In genomic region chr8:122727412-122727811, GRCm38 (mm10) we compare ENCODE assay signal across 23 mouse cellular contexts. TPM values are rescaled to one million over a fixed set of nuclear protein-coding genes. Genes with fewer than 3 reads are reported as not detected.
DNase-seq lines count a peak whose midpoint lies in the region; ATAC-seq and TF ChIP-seq lines count a peak whose summit lies in the region.
"Had no signal": no experiment of that assay in that cellular context is flagged by ENCODE, and none has a peak within 500 bp of the region (broad histone marks: within the 10 kb centered on the region; RNA-seq: fewer than 3 reads in every experiment).

No protein-coding gene starts in this region.

- TF ChIP-seq EP300 in liver, postnatal 0 days (IDR thresholded peaks at IDR 0.05; ENCODE audit: low read depth), result no peak

- WGBS in liver, postnatal 0 days (ENCODE audit: insufficient replicate concordance), result 54% methylated on average over 5 of the region's 5 CpGs
- WGBS in liver, embryonic 11.5 days, result 67% methylated on average over 5 of the region's 5 CpGs
- 73% methylated on average over 5 of the region's 5 CpGs for WGBS in hindbrain, embryonic 13.5 days
- 67% methylated on average over 5 of the region's 5 CpGs for WGBS in heart, embryonic 12.5 days

- H3K4me1 ChIP-seq in liver, postnatal 0 days (ENCODE audit: insufficient read depth), result no peaks in the 10 kb centered on the region; the same call in none of the 2 replicates
- H3K4me1 ChIP-seq in liver, embryonic 11.5 days (replicated peaks; ENCODE audit: control insufficient read depth, insufficient read depth, low read length), result no peaks in the 10 kb centered on the region
- H3K4me1 ChIP-seq in hindbrain, embryonic 13.5 days (replicated peaks), result peaks cover 15% of the 10 kb centered on the region
- H3K4me1 ChIP-seq in heart, embryonic 12.5 days (replicated peaks), result 0 out of 2 replicates have a peak, but pooled peaks cover 23% of the 10 kb centered on the region

- no peaks in the 10 kb centered on the region for H3K9me3 ChIP-seq in liver, postnatal 0 days (ENCODE audit: low read length)
- no peaks in the 10 kb centered on the region for H3K9me3 ChIP-seq in liver, embryonic 11.5 days (ENCODE audit: control insufficient read depth, low read length)
- H3K9me3 ChIP-seq in hindbrain, embryonic 13.5 days, result no peaks in the 10 kb centered on the region
- H3K9me3 ChIP-seq in heart, embryonic 12.5 days (replicated peaks), result no peaks in the 10 kb centered on the region
- H3K9me3 ChIP-seq: embryonic facial prominence, embryonic 13.5 days; heart, embryonic 13.5 days; midbrain, embryonic 10.5 days; neural tube, embryonic 13.5 days had no signal

- no peak overlapping the region for H3K9ac ChIP-seq in liver, postnatal 0 days (replicated peaks)
- H3K9ac ChIP-seq in liver, embryonic 11.5 days (ENCODE audit: low read depth, low read length), result no peak overlapping the region
- H3K9ac ChIP-seq in hindbrain, embryonic 13.5 days, result no peak overlapping the region
- H3K9ac ChIP-seq in heart, embryonic 12.5 days, result no peak overlapping the region
- H3K9ac ChIP-seq: embryonic facial prominence, embryonic 13.5 days; heart, embryonic 13.5 days; neural tube, embryonic 13.5 days had no signal

- no peak overlapping the region for H3K4me2 ChIP-seq in liver, postnatal 0 days (ENCODE audit: low read depth, low read length)
- H3K4me2 ChIP-seq in liver, embryonic 11.5 days, result no peak overlapping the region
- H3K4me2 ChIP-seq in hindbrain, embryonic 13.5 days, result no peak overlapping the region
- no peak overlapping the region for H3K4me2 ChIP-seq in heart, embryonic 12.5 days
- H3K4me2 ChIP-seq: embryonic facial prominence, embryonic 13.5 days; heart, embryonic 13.5 days; neural tube, embryonic 13.5 days had no signal

- H3K27me3 ChIP-seq in liver, postnatal 0 days (ENCODE audit: insufficient read depth, low read length), result peaks cover 32% of the 10 kb centered on the region; the same call in 1 of the 2 replicates
- H3K27me3 ChIP-seq in liver, embryonic 11.5 days (replicated peaks; ENCODE audit: control insufficient read depth, insufficient read depth, low read length), result peaks cover 24% of the 10 kb centered on the region
- H3K27me3 ChIP-seq in hindbrain, embryonic 13.5 days, result 0 out of 2 replicates have a peak, but pooled peaks cover 3% of the 10 kb centered on the region
- peaks cover 63% of the 10 kb centered on the region for H3K27me3 ChIP-seq in heart, embryonic 12.5 days (replicated peaks)

- no peak overlapping the region for H3K4me3 ChIP-seq in liver, postnatal 0 days (ENCODE audit: low read depth, low read length)
- no peak overlapping the region for H3K4me3 ChIP-seq in liver, embryonic 11.5 days (ENCODE audit: low read depth, low read length)
- no peak overlapping the region for H3K4me3 ChIP-seq in hindbrain, embryonic 13.5 days
- no peak overlapping the region for H3K4me3 ChIP-seq in heart, embryonic 12.5 days
- H3K4me3 ChIP-seq: embryonic facial prominence, embryonic 13.5 days; heart, embryonic 13.5 days; midbrain, embryonic 10.5 days; neural tube, embryonic 13.5 days had no signal

- no peaks in the 10 kb centered on the region for H3K36me3 ChIP-seq in liver, postnatal 0 days (replicated peaks; ENCODE audit: insufficient read depth, low read length)
- no peaks in the 10 kb centered on the region for H3K36me3 ChIP-seq in liver, embryonic 11.5 days (ENCODE audit: control insufficient read depth, insufficient read depth, low read length)
- no peaks in the 10 kb centered on the region for H3K36me3 ChIP-seq in hindbrain, embryonic 13.5 days
- H3K36me3 ChIP-seq in heart, embryonic 12.5 days, result no peaks in the 10 kb centered on the region
- H3K36me3 ChIP-seq: embryonic facial prominence, embryonic 13.5 days; heart, embryonic 13.5 days; midbrain, embryonic 10.5 days; neural tube, embryonic 13.5 days had no signal

- TF ChIP-seq CTCF in liver, postnatal 0 days (IDR thresholded peaks at IDR 0.05; ENCODE audit: low read depth), result peak; percentile 37; the same call in 1 of the 2 replicates

- H3K27ac ChIP-seq in liver, postnatal 0 days (ENCODE audit: low read depth), result no peak overlapping the region
- H3K27ac ChIP-seq in liver, embryonic 11.5 days (ENCODE audit: low read depth, low read length), result no peak overlapping the region
- H3K27ac ChIP-seq in hindbrain, embryonic 13.5 days, result no peak overlapping the region
- H3K27ac ChIP-seq in heart, embryonic 12.5 days (ENCODE audit: poor library complexity, severe bottlenecking), result no peak overlapping the region
- H3K27ac ChIP-seq: embryonic facial prominence, embryonic 13.5 days; heart, embryonic 13.5 days; hindbrain, postnatal 0 days; kidney, postnatal 0 days; midbrain, embryonic 10.5 days; neural tube, embryonic 13.5 days had no signal

- ATAC-seq in liver, postnatal 0 days, result peak; percentile 27; the same call in 1 of the 2 replicates
- no peak for ATAC-seq in liver, embryonic 11.5 days (replicated peaks; ENCODE audit: low FRiP score)
- 0 out of 4 replicates have a peak, but pooled peaks have one; percentile 41 to 42 for ATAC-seq in hematopoietic stem cell, adult 5-6 weeks (replicated peaks in 1 of 2; ENCODE audit: insufficient read depth in 1 of 2, low FRiP score in 2 of 2, low TSS enrichment in 1 of 2, low read depth in 1 of 2, poor library complexity in 2 of 2, severe bottlenecking in 2 of 2)
- ATAC-seq in hindbrain, embryonic 13.5 days (ENCODE audit: low FRiP score), result no peak
- ATAC-seq in heart, embryonic 12.5 days (ENCODE audit: insufficient number of reproducible peaks, low FRiP score), result no peak
- ATAC-seq: forebrain, embryonic 16.5 days; hindbrain, postnatal 0 days had no signal

- DNase-seq in embryo, embryonic 10.5 days (ENCODE audit: low spot score), result peak; percentile 17
- no peak for DNase-seq in embryo, embryonic 10 days (ENCODE audit: low spot score)
- no peak for DNase-seq in liver, postnatal 0 days
- no peak for DNase-seq in liver, embryonic 11.5 days (ENCODE audit: low spot score)
- peak; percentile 70 for DNase-seq in 416B (ENCODE audit: low read depth)
- DNase-seq: cerebellum, adult 2 months; heart, adult 11 months; heart, postnatal 4 days; kidney, adult 18-20 months; layer of hippocampus, postnatal 36 days; lung, adult 18-20 months; lung, postnatal 36 days; spleen, adult 18-20 months had no signal

RNA-seq across cellular contexts. Expression of gene Cbfa2t3, which starts 28.5 kb away (rescaled TPM):
- polyA plus RNA-seq in liver, postnatal 0 days (2015; fragmentation: Nextera tagmentation; extraction: Ambion mirVana), result 2.1 and 2.4 TPM in 2 replicates
- 13.8 and 14.4 TPM in 2 replicates for polyA plus RNA-seq in liver, embryonic 11.5 days (2014; fragmentation: Nextera tagmentation; extraction: Ambion mirVana)
- total RNA-seq in hematopoietic stem cell, adult 5-6 weeks (2017), result 15.9 and 20.5 TPM in 2 replicates
- polyA plus RNA-seq in hindbrain, embryonic 13.5 days (2015; fragmentation: Nextera tagmentation; extraction: Ambion mirVana), result 27.2 and 30.2 TPM in 2 replicates
- 6.2 TPM in 2 replicates for polyA plus RNA-seq in heart, embryonic 12.5 days (2016; fragmentation: Nextera tagmentation; extraction: Ambion mirVana)

RNA-seq across cellular contexts. Expression of gene Acsf3, which starts 47.9 kb away (rescaled TPM):
- 9.6 and 10.7 TPM in 2 replicates for polyA plus RNA-seq in liver, postnatal 0 days (2015; fragmentation: Nextera tagmentation; extraction: Ambion mirVana)
- polyA plus RNA-seq in liver, embryonic 11.5 days (2014; fragmentation: Nextera tagmentation; extraction: Ambion mirVana), result 16.6 and 18.8 TPM in 2 replicates
- 5.8 and 15.1 TPM in 2 replicates for total RNA-seq in hematopoietic stem cell, adult 5-6 weeks (2017)
- 16.2 and 17.4 TPM in 2 replicates for polyA plus RNA-seq in hindbrain, embryonic 13.5 days (2015; fragmentation: Nextera tagmentation; extraction: Ambion mirVana)
- polyA plus RNA-seq in heart, embryonic 12.5 days (2016; fragmentation: Nextera tagmentation; extraction: Ambion mirVana), result 14.4 and 17.3 TPM in 2 replicates

Comparison
In these comparisons a context has a peak if more than half of its experiments do, and no peak if none do; other contexts are left out.
1. DNase-seq: peak in embryo, embryonic 10.5 days (single experiment) and 416B (single experiment); none in embryo, embryonic 10 days (single experiment), liver, postnatal 0 days (single experiment) and liver, embryonic 11.5 days (single experiment).
2. ATAC-seq: peak in liver, postnatal 0 days (single experiment) and hematopoietic stem cell, adult 5-6 weeks (2 of 2); none in liver, embryonic 11.5 days (single experiment), hindbrain, embryonic 13.5 days (single experiment) and heart, embryonic 12.5 days (single experiment).